Mouse (Mus musculus) hindbrain, embryonic 12.5 days (tissue): ENCODE results near the gene Cry1. TPM values are rescaled to one million over a fixed set of nuclear protein-coding genes. Genes with fewer than 3 reads are reported as not detected.

ENCODE experiments used
- ATAC-seq: fragments of 200-750 bp; cut with Nextera tagmentation; 2 replicates; pipeline ENCODE4 v1.8.0; 2017; ENCODE audit warnings: moderate TSS enrichment; ENCODE audit not compliant: low FRiP score
- H3K27ac ChIP-seq: fragments of 300-500 bp; sonication (generic); 2 replicates; pipeline ENCODE4 v1.5.1; 2016; ENCODE audit warnings: mild to moderate bottlenecking
- H3K27me3 ChIP-seq: fragments of 300-500 bp; sonication (generic); 2 replicates; pipeline ENCODE4 v1.6.1; 2016; ENCODE audit warnings: mild to moderate bottlenecking
- H3K36me3 ChIP-seq: fragments of 300-500 bp; sonication (generic); 2 replicates; pipeline ENCODE4 v1.6.1; 2016; ENCODE audit warnings: mild to moderate bottlenecking
- H3K4me1 ChIP-seq: fragments of 300-500 bp; sonication (generic); 2 replicates; pipeline ENCODE4 v1.6.1; 2016
- H3K4me2 ChIP-seq: fragments of 300-500 bp; sonication (generic); replicated peaks from 2 replicates; pipeline ENCODE4 v1.6.1; 2016; ENCODE audit warnings: mild to moderate bottlenecking
- H3K4me3 ChIP-seq: fragments of 300-500 bp; sonication (generic); 2 replicates; pipeline ENCODE4 v1.5.1; 2016; ENCODE audit warnings: mild to moderate bottlenecking
- H3K9ac ChIP-seq: fragments of 300-500 bp; sonication (generic); 2 replicates; pipeline ENCODE4 v1.6.1; 2016; ENCODE audit warnings: mild to moderate bottlenecking, moderate library complexity
- H3K9me3 ChIP-seq: fragments of 300-500 bp; sonication (generic); replicated peaks from 2 replicates; pipeline ENCODE4 v1.6.1; 2016; ENCODE audit warnings: mild to moderate bottlenecking
- WGBS: fragments of 180-500 bp; shearing (Covaris S2); methylation state at CpG from one replicate; pipeline ENCODE4 v1.1.7; 2016; 5-methylcytosine and 5-hydroxymethylcytosine counted together
- polyA plus RNA-seq: library from polyadenylated mRNA; unstranded; fragments of >200 nt; fragmentation: Nextera tagmentation; extraction: Ambion mirVana; gene quantifications from 2 replicates; pipeline ENCODE4 v1.2.1, GENCODE M21; 2016

Cry1 gene
- polyA plus RNA-seq, 1 experiment from 2014 or later: 37.8 TPM

DNA sequence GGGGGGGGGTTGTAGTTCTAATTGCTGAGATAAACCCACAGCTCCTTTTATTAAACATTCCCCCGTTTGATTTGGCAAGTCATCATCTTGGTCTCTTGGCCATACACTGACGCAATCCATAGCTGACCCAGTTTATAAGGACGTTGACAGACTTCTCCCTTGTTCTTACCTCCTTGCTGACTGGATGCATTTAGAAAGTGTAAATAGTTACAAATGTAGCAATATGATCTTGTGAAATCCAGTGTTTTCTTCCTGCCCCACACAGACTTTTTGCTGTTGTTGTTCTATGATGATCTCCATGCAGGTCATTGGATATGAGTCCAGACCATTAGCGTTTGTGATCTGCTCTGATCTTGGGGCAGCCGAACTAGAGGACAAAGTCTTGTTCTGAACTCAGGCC lies 5.1 kb upstream of the Cry1 start:
- no peak overlapping the region for H3K4me3 ChIP-seq
- ATAC-seq: no peak
- H3K9ac ChIP-seq: no peak overlapping the region
- WGBS: 82% methylated on average over 5 of the region's 5 CpGs
- H3K4me1 ChIP-seq: no peaks in the 10 kb centered on the region
- H3K9me3 ChIP-seq: no peaks in the 10 kb centered on the region
- no peaks in the 10 kb centered on the region for H3K36me3 ChIP-seq
- no peaks in the 10 kb centered on the region for H3K27me3 ChIP-seq
- no peak overlapping the region for H3K27ac ChIP-seq
- H3K4me2 ChIP-seq: no peak overlapping the region

DNA sequence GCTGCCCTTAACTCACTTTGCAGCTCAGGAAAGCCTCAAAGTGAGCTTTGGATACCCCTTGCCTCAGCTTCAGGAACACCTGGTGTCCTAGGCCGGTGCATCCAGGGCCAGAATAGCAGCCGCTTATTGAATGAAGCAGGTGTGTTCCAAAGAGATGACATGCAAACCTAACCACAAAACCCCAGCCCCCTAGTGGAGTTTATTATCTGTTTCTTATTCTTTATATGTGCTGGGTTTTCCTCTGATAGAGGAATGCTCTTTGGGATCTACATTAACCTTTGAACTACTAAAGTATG lies 1.6 kb upstream of the Cry1 start:
- Histone ChIP-seq H3K27me3 (no peaks in the 10 kb centered on the region), H3K4me1 (peaks cover 9% of the 10 kb centered on the region), H3K4me2 (no peak overlapping the region), H3K4me3 (no peak overlapping the region), H3K36me3 (no peaks in the 10 kb centered on the region), H3K9ac (no peak overlapping the region), H3K27ac (no peak overlapping the region), H3K9me3 (no peaks in the 10 kb centered on the region)
- WGBS: 98% methylated on average over 2 of the region's 2 CpGs
- no peak for ATAC-seq

- Histone ChIP-seq H3K4me2 (peak overlapping the region; percentile 100), H3K36me3 (no peaks in the 10 kb centered on the region), H3K27ac (peak overlapping the region; percentile 91), H3K9ac (peak overlapping the region; percentile 86), H3K9me3 (no peaks in the 10 kb centered on the region), H3K27me3 (no peaks in the 10 kb centered on the region), H3K4me1 (peaks cover 9% of the 10 kb centered on the region), H3K4me3 (peak overlapping the region; percentile 92)
- ATAC-seq: no peak
- 30% methylated on average over 14 of the region's 14 CpGs for WGBS
These were observed 1.0 kb upstream of the Cry1 start for GRCm38 (mm10) chr10:85185639-85186498.

DNA sequence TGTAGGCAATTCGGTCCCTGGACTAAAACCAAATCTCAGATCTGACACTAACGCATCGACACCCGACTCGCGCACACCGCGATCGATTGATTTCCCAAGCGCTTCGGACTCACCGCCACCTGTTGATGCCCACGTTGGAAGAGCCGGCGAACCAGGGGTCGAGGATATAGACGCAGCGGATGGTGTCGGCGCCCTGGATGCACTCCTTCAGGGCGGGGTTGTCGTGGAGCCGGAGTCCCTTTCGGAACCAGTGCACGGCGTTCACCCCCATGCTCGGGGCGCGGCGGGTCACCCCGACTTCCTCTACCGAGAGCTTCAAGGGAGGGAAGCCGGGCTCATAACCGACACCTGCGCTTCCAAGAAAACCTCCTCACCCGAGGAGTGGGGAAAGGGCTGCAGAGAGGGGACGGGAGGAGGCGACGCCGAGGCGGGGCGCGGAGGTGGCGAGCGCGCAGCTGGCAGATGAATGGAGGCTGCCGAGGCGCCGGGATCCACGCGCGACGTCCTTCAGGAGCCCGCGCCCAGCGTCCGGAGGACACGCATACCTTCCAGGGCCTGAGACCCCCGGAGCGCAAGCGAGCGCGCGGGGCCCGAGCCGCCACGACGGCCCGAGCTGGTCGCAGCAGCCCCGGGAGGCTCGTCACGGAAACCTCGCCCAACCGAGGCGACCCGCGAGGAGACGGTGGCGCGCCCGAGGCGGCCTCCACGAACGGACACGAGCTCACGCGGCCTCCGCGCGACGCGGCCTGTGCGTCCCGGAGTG lies 482 bp downstream of the Cry1 start:
- no peaks in the 10 kb centered on the region for H3K9me3 ChIP-seq
- H3K27me3 ChIP-seq: no peaks in the 10 kb centered on the region
- H3K9ac ChIP-seq: peak overlapping the region; percentile 86
- WGBS: under 1% methylated on average over 94 of the region's 95 CpGs
- peak overlapping the region; percentile 100 for H3K4me2 ChIP-seq
- peaks cover 9% of the 10 kb centered on the region for H3K4me1 ChIP-seq
- H3K4me3 ChIP-seq: peak overlapping the region; percentile 92
- peak overlapping the region; percentile 91 for H3K27ac ChIP-seq
- ATAC-seq: peak; percentile 59
- no peaks in the 10 kb centered on the region for H3K36me3 ChIP-seq

- ATAC-seq: no peak
- Histone ChIP-seq H3K9me3 (no peaks in the 10 kb centered on the region), H3K4me3 (peak overlapping the region; percentile 92), H3K4me2 (peak overlapping the region; percentile 100), H3K4me1 (peaks cover 9% of the 10 kb centered on the region), H3K27ac (no peak overlapping the region), H3K36me3 (no peaks in the 10 kb centered on the region), H3K9ac (peak overlapping the region; percentile 86; the same call in 1 of the 2 replicates), H3K27me3 (no peaks in the 10 kb centered on the region)
- WGBS: 2% methylated on average over 11 of the region's 11 CpGs
These were observed 1.2 kb downstream of the Cry1 start for GRCm38 (mm10) chr10:85183619-85184018.

GRCm38 (mm10) chr10:85182766-85183165 lies 2.1 kb downstream of the Cry1 start:
- Histone ChIP-seq H3K4me1 (peaks cover 9% of the 10 kb centered on the region), H3K27ac (no peak overlapping the region), H3K36me3 (no peaks in the 10 kb centered on the region), H3K4me3 (peak overlapping the region; percentile 92), H3K9me3 (no peaks in the 10 kb centered on the region), H3K9ac (no peak overlapping the region), H3K4me2 (peak overlapping the region; percentile 100), H3K27me3 (no peaks in the 10 kb centered on the region)
- no peak for ATAC-seq
- 80% methylated on average over 10 of the region's 10 CpGs for WGBS

- Histone ChIP-seq H3K4me3 (no peak overlapping the region), H3K4me2 (no peak overlapping the region), H3K9me3 (no peaks in the 10 kb centered on the region), H3K27ac (no peak overlapping the region), H3K9ac (no peak overlapping the region), H3K4me1 (no peaks in the 10 kb centered on the region), H3K36me3 (no peaks in the 10 kb centered on the region), H3K27me3 (no peaks in the 10 kb centered on the region)
- no peak for ATAC-seq
- 78% methylated on average over 2 of the region's 2 CpGs for WGBS
These were observed 8.2 kb downstream of the Cry1 start for GRCm38 (mm10) chr10:85176640-85177039.

GRCm38 (mm10) chr10:85165306-85165705 lies 19.6 kb downstream of the Cry1 start:
- WGBS: 78% methylated on average over 5 of the region's 5 CpGs
- Histone ChIP-seq H3K36me3 (no peaks in the 10 kb centered on the region), H3K4me1 (no peaks in the 10 kb centered on the region), H3K4me2 (no peak overlapping the region), H3K9ac (no peak overlapping the region), H3K4me3 (no peak overlapping the region), H3K27ac (no peak overlapping the region), H3K9me3 (no peaks in the 10 kb centered on the region), H3K27me3 (no peaks in the 10 kb centered on the region)
- no peak for ATAC-seq

DNA sequence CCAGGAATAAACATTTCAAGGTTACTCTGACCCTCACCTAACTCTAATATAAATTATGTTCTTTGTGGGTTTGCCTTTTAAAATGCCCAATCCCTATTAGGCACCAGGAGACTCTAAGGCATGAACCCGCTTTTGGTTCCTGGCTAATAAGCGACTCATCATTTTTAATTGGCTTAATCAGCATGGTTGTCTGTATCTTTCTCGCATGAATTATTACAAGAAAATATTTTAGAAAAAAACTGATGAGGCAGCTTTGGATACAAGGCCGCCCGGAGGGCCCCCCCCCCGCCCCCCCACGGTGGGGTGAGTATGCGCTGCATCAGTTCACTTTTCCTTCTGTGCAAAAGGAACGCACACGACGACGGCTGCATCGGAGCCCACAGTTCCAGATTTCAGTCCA lies 20.1 kb downstream of the Cry1 start:
- H3K27ac ChIP-seq: no peak overlapping the region
- H3K9ac ChIP-seq: no peak overlapping the region
- no peak for ATAC-seq
- no peaks in the 10 kb centered on the region for H3K9me3 ChIP-seq
- no peaks in the 10 kb centered on the region for H3K27me3 ChIP-seq
- no peak overlapping the region for H3K4me2 ChIP-seq
- WGBS: 93% methylated on average over 13 of the region's 13 CpGs
- no peaks in the 10 kb centered on the region for H3K4me1 ChIP-seq
- no peaks in the 10 kb centered on the region for H3K36me3 ChIP-seq
- H3K4me3 ChIP-seq: no peak overlapping the region

- H3K9ac ChIP-seq: no peak overlapping the region
- 81% methylated on average over 5 of the region's 5 CpGs for WGBS
- no peak overlapping the region for H3K27ac ChIP-seq
- no peak for ATAC-seq
- no peak overlapping the region for H3K4me2 ChIP-seq
- H3K9me3 ChIP-seq: no peaks in the 10 kb centered on the region
- H3K4me1 ChIP-seq: no peaks in the 10 kb centered on the region
- no peaks in the 10 kb centered on the region for H3K27me3 ChIP-seq
- no peak overlapping the region for H3K4me3 ChIP-seq
- H3K36me3 ChIP-seq: no peaks in the 10 kb centered on the region
These were observed 23.0 kb downstream of the Cry1 start for GRCm38 (mm10) chr10:85161745-85162351.

DNA sequence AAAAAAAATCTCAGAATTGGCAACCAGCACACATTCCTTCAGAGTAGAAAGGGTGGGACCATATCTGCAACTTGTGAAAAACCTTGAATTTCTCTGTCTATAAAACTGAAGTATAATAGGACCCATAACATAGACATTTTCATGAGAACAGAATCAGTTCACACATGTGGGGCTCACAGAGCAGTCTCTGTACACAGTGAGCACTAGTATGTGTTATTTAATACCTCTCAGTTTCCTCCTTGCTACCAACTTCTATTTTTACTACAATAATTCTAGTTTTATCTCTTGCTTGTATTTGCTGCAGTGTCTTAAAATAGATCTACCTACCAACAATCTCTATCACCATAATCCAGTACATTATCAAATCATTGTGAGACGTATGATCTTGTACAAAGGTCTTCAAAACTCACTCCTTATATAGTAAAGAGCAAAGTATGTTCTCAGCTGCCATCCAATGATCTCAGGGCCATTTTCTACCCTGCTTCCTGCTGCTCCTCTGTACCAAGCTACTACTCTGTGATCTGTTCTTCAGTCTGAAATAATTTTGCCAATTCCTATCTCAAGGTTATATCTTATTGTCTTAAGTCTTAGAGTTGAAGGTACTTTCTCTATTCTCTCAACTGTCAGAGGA lies 24.8 kb downstream of the Cry1 start:
- no peak overlapping the region for H3K9ac ChIP-seq
- no peaks in the 10 kb centered on the region for H3K27me3 ChIP-seq
- no peaks in the 10 kb centered on the region for H3K9me3 ChIP-seq
- H3K4me2 ChIP-seq: no peak overlapping the region
- ATAC-seq: no peak
- 84% methylated on average over 1 of the region's 1 CpGs for WGBS
- H3K36me3 ChIP-seq: no peaks in the 10 kb centered on the region
- H3K27ac ChIP-seq: no peak overlapping the region
- no peaks in the 10 kb centered on the region for H3K4me1 ChIP-seq
- H3K4me3 ChIP-seq: no peak overlapping the region

- Histone ChIP-seq H3K4me2 (no peak overlapping the region), H3K9ac (no peak overlapping the region), H3K27me3 (no peaks in the 10 kb centered on the region), H3K27ac (no peak overlapping the region), H3K4me3 (no peak overlapping the region), H3K4me1 (no peaks in the 10 kb centered on the region), H3K36me3 (no peaks in the 10 kb centered on the region), H3K9me3 (no peaks in the 10 kb centered on the region)
- ATAC-seq: no peak
- 92% methylated on average over 7 of the region's 7 CpGs for WGBS
These were observed 27.4 kb downstream of the Cry1 start for GRCm38 (mm10) chr10:85157451-85157850.
